Mouse (Mus musculus) stomach, postnatal 0 days (tissue): ENCODE data around the gene Gm17349.

Experiments used
- CTCF ChIP-seq: IDR thresholded peaks from 2 replicates; pipeline ENCODE4 v1.5.1; 2016; ENCODE audit warnings: antibody characterized with exemption, low read depth, mild to moderate bottlenecking, moderate library complexity
- EP300 ChIP-seq: optimal IDR thresholded peaks from 2 replicates; pipeline ENCODE3; 2016; ENCODE audit warnings: antibody characterized with exemption

GRCm38 (mm10) chr15:99714858-99715257 lies 9.6 kb upstream of the Gm17349 start:
- TF ChIP-seq CTCF, result peak; percentile 95
- TF ChIP-seq EP300, result no peak
